Comparison of ENCODE assay signal across 15 mouse cellular contexts in genomic region chr5:137051914-137052505, GRCm38 (mm10). TPM values are rescaled to one million over a fixed set of nuclear protein-coding genes. Genes with fewer than 3 reads are reported as not detected.
DNase-seq lines count a peak whose midpoint lies in the region; ATAC-seq and TF ChIP-seq lines count a peak whose summit lies in the region.
"Had no signal": no experiment of that assay in that cellular context is flagged by ENCODE, and none has a peak within 500 bp of the region (broad histone marks: within the 10 kb centered on the region; RNA-seq: fewer than 3 reads in every experiment).

No protein-coding gene starts in this region.

- no peak overlapping the region for H3K4me2 ChIP-seq in liver, postnatal 0 days (ENCODE audit: low read depth, low read length)
- no peak overlapping the region for H3K4me2 ChIP-seq in hindbrain, embryonic 11.5 days (replicated peaks; ENCODE audit: low read depth, low read length)
- H3K4me2 ChIP-seq: liver, embryonic 13.5 days had no signal

- 67% methylated on average over 5 of the region's 5 CpGs for WGBS in liver, postnatal 0 days (ENCODE audit: insufficient replicate concordance)
- 85% methylated on average over 5 of the region's 5 CpGs for WGBS in hindbrain, embryonic 11.5 days

- H3K36me3 ChIP-seq in liver, postnatal 0 days (replicated peaks; ENCODE audit: insufficient read depth, low read length): no peaks in the 10 kb centered on the region
- no peaks in the 10 kb centered on the region for H3K36me3 ChIP-seq in hindbrain, embryonic 11.5 days (ENCODE audit: control insufficient read depth, insufficient read depth, low read length)
- H3K36me3 ChIP-seq: G1E; heart, embryonic 10.5 days; liver, embryonic 13.5 days had no signal

- H3K4me1 ChIP-seq in cortical plate, adult 2 months (ENCODE audit: control insufficient read depth, insufficient read depth, low read length): peaks cover 2% of the 10 kb centered on the region; the same call in 1 of the 2 replicates
- H3K4me1 ChIP-seq in liver, postnatal 0 days (ENCODE audit: insufficient read depth): peaks cover 3% of the 10 kb centered on the region
- H3K4me1 ChIP-seq in hindbrain, embryonic 11.5 days (replicated peaks; ENCODE audit: control insufficient read depth, insufficient read depth, low read length): no peaks in the 10 kb centered on the region
- H3K4me1 ChIP-seq: liver, embryonic 13.5 days had no signal

- peak; percentile 94 for ATAC-seq in frontal cortex, adult (ENCODE audit: low TSS enrichment)
- peak; percentile 75 for ATAC-seq in liver, postnatal 0 days
- no peak for ATAC-seq in hindbrain, embryonic 11.5 days (ENCODE audit: low FRiP score)

- H3K27me3 ChIP-seq in liver, postnatal 0 days (ENCODE audit: insufficient read depth, low read length): no peaks in the 10 kb centered on the region
- H3K27me3 ChIP-seq in hindbrain, embryonic 11.5 days (ENCODE audit: control insufficient read depth, insufficient read depth, low read length): no peaks in the 10 kb centered on the region

- no peaks in the 10 kb centered on the region for H3K9me3 ChIP-seq in liver, postnatal 0 days (ENCODE audit: low read length)
- no peaks in the 10 kb centered on the region for H3K9me3 ChIP-seq in hindbrain, embryonic 11.5 days (ENCODE audit: control insufficient read depth, low read length)
- H3K9me3 ChIP-seq: G1E; heart, embryonic 10.5 days; liver, embryonic 13.5 days had no signal

- H3K27ac ChIP-seq in cortical plate, adult 2 months (ENCODE audit: insufficient read depth, low read length): peak overlapping the region; percentile 47; the same call in 1 of the 2 replicates
- no peak overlapping the region for H3K27ac ChIP-seq in liver, postnatal 0 days (ENCODE audit: low read depth)
- H3K27ac ChIP-seq in hindbrain, embryonic 11.5 days (ENCODE audit: low read depth, low read length): no peak overlapping the region
- H3K27ac ChIP-seq: heart, embryonic 10.5 days; liver, embryonic 13.5 days had no signal

- TF ChIP-seq CTCF in cortical plate, adult 2 months (IDR thresholded peaks at IDR 0.05; ENCODE audit: extremely low read depth, insufficient read depth, low read length): no peak
- no peak for TF ChIP-seq CTCF in liver, postnatal 0 days (IDR thresholded peaks at IDR 0.05; ENCODE audit: low read depth)

- DNase-seq in frontal cortex, postnatal 10 days (ENCODE audit: low spot score in 2 of 2): no peak
- peak; percentile 53 for DNase-seq in left cerebral cortex, adult 11 months (ENCODE audit: low spot score)
- no peak for DNase-seq in left cerebral cortex, postnatal 10 days (ENCODE audit: extremely low spot score in 1 of 2, low spot score in 2 of 2)
- no peak for DNase-seq in liver, postnatal 0 days
- no peak for DNase-seq in hindbrain, embryonic 11.5 days (ENCODE audit: low spot score)
- DNase-seq in gastrocnemius, postnatal 36 days: no peak
- DNase-seq: heart, postnatal 4 days; liver, embryonic 13.5 days; thymus, adult 2 months had no signal

- no peak overlapping the region for H3K9ac ChIP-seq in liver, postnatal 0 days (replicated peaks)
- no peak overlapping the region for H3K9ac ChIP-seq in hindbrain, embryonic 11.5 days (ENCODE audit: low read depth, low read length)
- H3K9ac ChIP-seq: liver, embryonic 13.5 days had no signal

- no peak overlapping the region for H3K4me3 ChIP-seq in cortical plate, adult 2 months (ENCODE audit: insufficient read depth, low read length)
- no peak overlapping the region for H3K4me3 ChIP-seq in liver, postnatal 0 days (ENCODE audit: low read depth, low read length)
- no peak overlapping the region for H3K4me3 ChIP-seq in hindbrain, embryonic 11.5 days (ENCODE audit: low read depth, low read length)
- H3K4me3 ChIP-seq: erythroblast, embryonic 14.5 days; heart, embryonic 10.5 days; liver, embryonic 13.5 days had no signal

- intact Hi-C loops in left cerebral cortex, postnatal 10 days (cut with DNase I): no loop called here
- intact Hi-C loops in gastrocnemius, postnatal 36 days (cut with DNase I): no loop called here

- TF ChIP-seq EP300 in liver, postnatal 0 days (IDR thresholded peaks at IDR 0.05; ENCODE audit: low read depth): no peak

- TF ChIP-seq POLR2A in cortical plate, adult 2 months (IDR thresholded peaks at IDR 0.05; ENCODE audit: extremely low read depth, insufficient read depth, low read length): no peak

RNA-seq across cellular contexts. Expression of gene Ap1s1, which starts 6.1 kb away (rescaled TPM):
- total RNA-seq in left cerebral cortex, postnatal 10 days (2021): 100 to 1,000 TPM; 228 to 230 TPM
- 311 and 334 TPM in 2 replicates for polyA plus RNA-seq in cortical plate, adult 2 months (2012; rRNA removed)
- polyA plus RNA-seq in liver, postnatal 0 days (2015; fragmentation: Nextera tagmentation; extraction: Ambion mirVana): 57.9 and 60.7 TPM in 2 replicates
- 154 and 169 TPM in 2 replicates for polyA plus RNA-seq in hindbrain, embryonic 11.5 days (2014; fragmentation: Nextera tagmentation; extraction: Ambion mirVana)
- total RNA-seq in gastrocnemius, postnatal 36 days (2021): 10 to 100 TPM; 14.6 to 16.8 TPM

RNA-seq across cellular contexts. Expression of gene Serpine1, which starts 20.1 kb away (rescaled TPM):
- under 1 TPM; 0.71 to 0.97 TPM for total RNA-seq in left cerebral cortex, postnatal 10 days (2021)
- polyA plus RNA-seq in cortical plate, adult 2 months (2012; rRNA removed): 0.49 and 0.54 TPM in 2 replicates
- 0.23 and 0.25 TPM in 2 replicates for polyA plus RNA-seq in liver, postnatal 0 days (2015; fragmentation: Nextera tagmentation; extraction: Ambion mirVana)
- polyA plus RNA-seq in hindbrain, embryonic 11.5 days (2014; fragmentation: Nextera tagmentation; extraction: Ambion mirVana): 0.27 and 0.37 TPM in 2 replicates
- 1 to 10 TPM; 2.8 to 7.5 TPM for total RNA-seq in gastrocnemius, postnatal 36 days (2021)
- total RNA-seq: common myeloid progenitor, adult 5-6 weeks had no signal
- polyA plus RNA-seq: erythroblast, embryonic 14.5 days had no signal

RNA-seq across cellular contexts. Expression of gene Vgf, which starts 25.8 kb away (rescaled TPM):
- total RNA-seq in left cerebral cortex, postnatal 10 days (2021): 100 to 1,000 TPM; 200 to 207 TPM
- polyA plus RNA-seq in cortical plate, adult 2 months (2012; rRNA removed): 158 and 168 TPM in 2 replicates
- polyA plus RNA-seq in liver, postnatal 0 days (2015; fragmentation: Nextera tagmentation; extraction: Ambion mirVana): not detected in 2 replicates
- 0.14 and 1.2 TPM in 2 replicates for polyA plus RNA-seq in hindbrain, embryonic 11.5 days (2014; fragmentation: Nextera tagmentation; extraction: Ambion mirVana)
- total RNA-seq in gastrocnemius, postnatal 36 days (2021): not detected
- total RNA-seq: common myeloid progenitor, adult 5-6 weeks; heart, postnatal 4 days had no signal
- polyA plus RNA-seq: heart, embryonic 10.5 days; liver, embryonic 13.5 days had no signal

Comparison
In these comparisons a context has a peak if more than half of its experiments do, and no peak if none do; other contexts are left out.
1. RNA of gene Vgf, which starts 25.8 kb away (polyA plus RNA-seq): 158 to 168 TPM in cortical plate, adult 2 months; 0.14 to 1.2 TPM in hindbrain, embryonic 11.5 days and not detected in liver, postnatal 0 days; every median in the first group is over 10 times any median in the second.